Mouse (Mus musculus): Measurements from ENCODE around the gene Ereg. TPM values are rescaled to one million over a fixed set of nuclear protein-coding genes. Genes with fewer than 3 reads are reported as not detected.

Ereg gene
- total and polyA plus RNA-seq, 3 experiments, result not detected

GRCm38 (mm10) chr5:91047987-91048386 lies 26.4 kb upstream of the Ereg start:
- in situ Hi-C loops (cut with MboI; ENCODE audit: low pct_ligation_motif_present, low pct_unique_long_range_greater_than_20kb, low sequenced_read_pairs) (loop anchor here (25.0 kb wide), 1 partner anchor 264 kb away; no protein-coding TSS in a partner anchor), dilution Hi-C loops (cut with MboI; ENCODE audit: extremely low pct_ligation_motif_present, extremely low pct_unique_long_range_greater_than_20kb, low sequenced_read_pairs) (no loop called here)
- H3K27ac ChIP-seq (ENCODE audit: insufficient read depth, low read depth), result no peak overlapping the region
- H3K27me3 ChIP-seq (replicated peaks), result no peaks in the 10 kb centered on the region
- no peaks in the 10 kb centered on the region for H3K36me3 ChIP-seq (replicated peaks in 1 of 2; ENCODE audit: control insufficient read depth in 1 of 2, insufficient read depth in 1 of 2, low read length in 1 of 2)
- H3K9me3 ChIP-seq (replicated peaks; ENCODE audit: low read length), result no peaks in the 10 kb centered on the region
- no peak for DNase-seq (ENCODE audit: extremely low read depth)
- TF ChIP-seq MXI1 (IDR thresholded peaks at IDR 0.05; ENCODE audit: low read depth, low read length) (no peak), RCOR1 (conservative IDR thresholded peaks at IDR 0.05; ENCODE audit: low read depth, low read length) (no peak), ZC3H11A (IDR thresholded peaks at IDR 0.05; ENCODE audit: low read depth, low read length) (no peak), ELF1 (IDR thresholded peaks at IDR 0.05; ENCODE audit: low read depth, low read length) (no peak), EP300 (IDR thresholded peaks at IDR 0.05; ENCODE audit: low read length) (no peak), CHD1 (IDR thresholded peaks at IDR 0.05; ENCODE audit: low read depth, low read length) (no peak), ZNF384 (IDR thresholded peaks at IDR 0.05; ENCODE audit: low read depth, low read length) (no peak)
- no peak overlapping the region for H3K9ac ChIP-seq (ENCODE audit: insufficient read depth, low read depth)
- H3K4me3 ChIP-seq (replicated peaks in 1 of 3; ENCODE audit: low read depth in 2 of 3, low read length in 2 of 3, poor library complexity in 1 of 3), result no peak overlapping the region
- H3K4me2 ChIP-seq (ENCODE audit: insufficient read depth, low read depth, poor library complexity, severe bottlenecking), result no peak overlapping the region
- no peaks in the 10 kb centered on the region for H3K79me2 ChIP-seq (replicated peaks; ENCODE audit: control insufficient read depth, extremely low read depth, insufficient read depth, poor library complexity, severe bottlenecking)
- no peaks in the 10 kb centered on the region for H3K4me1 ChIP-seq (ENCODE audit: control insufficient read depth in 1 of 2, insufficient read depth in 2 of 2)

GRCm38 (mm10) chr5:91048397-91048796 lies 26.0 kb upstream of the Ereg start:
- in situ Hi-C loops (cut with MboI; ENCODE audit: low pct_ligation_motif_present, low pct_unique_long_range_greater_than_20kb, low sequenced_read_pairs), result loop anchor here (25.0 kb wide), 1 partner anchor 264 kb away; no protein-coding TSS in a partner anchor
- Histone ChIP-seq H3K4me3 (replicated peaks in 1 of 3; ENCODE audit: low read depth in 2 of 3, low read length in 2 of 3, poor library complexity in 1 of 3) (no peak overlapping the region), H3K27me3 (replicated peaks) (no peaks in the 10 kb centered on the region), H3K36me3 (replicated peaks in 1 of 2; ENCODE audit: control insufficient read depth in 1 of 2, insufficient read depth in 1 of 2, low read length in 1 of 2) (no peaks in the 10 kb centered on the region), H3K4me1 (ENCODE audit: control insufficient read depth in 1 of 2, insufficient read depth in 2 of 2) (no peaks in the 10 kb centered on the region), H3K27ac (ENCODE audit: insufficient read depth, low read depth) (no peak overlapping the region), H3K4me2 (ENCODE audit: insufficient read depth, low read depth, poor library complexity, severe bottlenecking) (no peak overlapping the region), H3K9me3 (replicated peaks; ENCODE audit: low read length) (no peaks in the 10 kb centered on the region), H3K79me2 (replicated peaks; ENCODE audit: control insufficient read depth, extremely low read depth, insufficient read depth, poor library complexity, severe bottlenecking) (no peaks in the 10 kb centered on the region), H3K9ac (ENCODE audit: insufficient read depth, low read depth) (no peak overlapping the region)
- no peak for DNase-seq (ENCODE audit: extremely low read depth)
- TF ChIP-seq ELF1 (IDR thresholded peaks at IDR 0.05; ENCODE audit: low read depth, low read length) (no peak), HCFC1 (IDR thresholded peaks at IDR 0.05; ENCODE audit: low read depth, low read length) (no peak), MEF2A (IDR thresholded peaks at IDR 0.05; ENCODE audit: borderline replicate concordance, low read depth, low read length) (no peak), PAX5 (IDR thresholded peaks at IDR 0.05; ENCODE audit: low read length) (no peak), MAZ (IDR thresholded peaks at IDR 0.05; ENCODE audit: low read depth, low read length) (no peak), GABPA (IDR thresholded peaks at IDR 0.05; ENCODE audit: insufficient replicate concordance, low read depth, low read length) (no peak), NELFE (IDR thresholded peaks at IDR 0.05; ENCODE audit: low read depth, low read length) (no peak), ZMIZ1 (IDR thresholded peaks at IDR 0.05; ENCODE audit: low read depth, low read length) (no peak), POLR2AphosphoS2 (IDR thresholded peaks at IDR 0.05; ENCODE audit: low read depth, low read length) (no peak), BHLHE40 (IDR thresholded peaks at IDR 0.05; ENCODE audit: low read depth, low read length) (no peak), JUND (conservative IDR thresholded peaks at IDR 0.05; ENCODE audit: low read depth, low read length) (no peak), KAT2A (IDR thresholded peaks at IDR 0.05; ENCODE audit: insufficient replicate concordance, low read length) (no peak), TBP (conservative IDR thresholded peaks at IDR 0.05; ENCODE audit: low read depth, low read length) (no peak), RCOR1 (conservative IDR thresholded peaks at IDR 0.05; ENCODE audit: low read depth, low read length) (no peak), TCF12 (IDR thresholded peaks at IDR 0.05; ENCODE audit: low read depth, low read length) (no peak), UBTF (IDR thresholded peaks at IDR 0.05; ENCODE audit: low read depth, low read length) (no peak), NRF1 (IDR thresholded peaks at IDR 0.05; ENCODE audit: low read depth, low read length) (no peak), USF1 (IDR thresholded peaks at IDR 0.05; ENCODE audit: low read depth, low read length) (no peak)
- dilution Hi-C loops (cut with MboI; ENCODE audit: extremely low pct_ligation_motif_present, extremely low pct_unique_long_range_greater_than_20kb, low sequenced_read_pairs), result no loop called here
